Mouse (Mus musculus) c-Kit-positive CD71-positive TER-119-negative erythroid progenitor cells, embryonic 14.5 days (primary cell): ENCODE data around the gene Tox2.

Source experiments
- DNase-seq: peaks from one replicate; pipeline ENCODE4 v3.0.0-alpha.2; 2013; ENCODE audit warnings: low read depth

Tox2 gene

DNA sequence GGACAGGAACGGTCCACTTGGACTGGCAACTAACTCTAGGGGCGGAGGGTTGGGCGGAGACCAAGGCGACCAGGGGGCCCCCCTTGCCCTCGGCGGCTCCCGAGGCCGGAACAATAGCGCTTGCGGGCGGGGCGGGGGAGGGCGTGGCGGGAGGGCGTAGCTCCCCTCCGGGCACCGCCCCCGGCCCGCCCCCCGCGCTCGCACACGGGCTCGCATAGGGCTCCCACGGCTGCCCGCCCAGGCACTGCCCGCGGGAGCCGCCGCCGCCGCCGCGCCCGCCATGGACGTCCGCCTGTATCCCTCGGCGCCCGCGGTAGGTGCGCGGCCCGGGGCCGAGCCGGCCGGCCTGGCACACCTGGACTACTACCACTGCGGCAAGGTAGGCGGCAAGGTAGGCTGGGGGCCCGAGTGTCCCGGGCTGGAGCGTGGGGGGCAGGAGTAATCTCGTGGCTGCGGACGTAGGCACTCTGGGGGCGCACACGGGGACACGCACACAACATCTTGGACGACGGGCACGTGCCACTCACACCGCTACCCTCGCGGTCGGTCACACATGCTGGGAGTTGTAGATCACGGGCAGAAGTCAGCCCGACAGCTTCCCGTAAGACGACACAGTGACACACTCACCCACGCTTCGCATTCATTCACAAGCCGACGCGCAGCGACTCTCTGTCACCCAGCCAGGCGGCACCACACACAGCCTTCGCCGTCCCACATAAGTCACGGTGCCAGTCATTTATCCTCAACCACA lies at the start of gene Tox2:
Tox2 (plus strand) TSS at position 242 of the 751 bp plus-strand sequence.
- peak; percentile 34 for DNase-seq

DNA sequence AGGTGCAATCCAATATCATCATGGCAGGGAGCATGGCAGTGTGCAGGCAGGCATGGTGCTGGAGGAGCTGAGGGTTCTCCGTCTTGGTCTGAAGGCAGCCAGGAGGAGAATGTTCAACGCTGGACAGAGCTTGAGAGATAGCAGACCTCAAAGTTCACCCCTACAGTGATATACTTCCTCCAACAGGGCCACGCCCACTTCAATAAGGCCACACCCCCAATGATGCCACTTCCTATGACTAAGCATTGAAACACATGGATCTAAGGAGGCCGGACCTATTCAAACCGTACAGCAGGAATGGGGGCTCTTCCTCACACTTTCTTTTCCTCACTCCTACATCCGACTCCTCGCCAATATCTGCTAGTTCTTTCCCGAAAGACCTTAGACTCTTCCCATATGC lies 48.3 kb upstream of the Tox2 start:
- DNase-seq: no peak

DNA sequence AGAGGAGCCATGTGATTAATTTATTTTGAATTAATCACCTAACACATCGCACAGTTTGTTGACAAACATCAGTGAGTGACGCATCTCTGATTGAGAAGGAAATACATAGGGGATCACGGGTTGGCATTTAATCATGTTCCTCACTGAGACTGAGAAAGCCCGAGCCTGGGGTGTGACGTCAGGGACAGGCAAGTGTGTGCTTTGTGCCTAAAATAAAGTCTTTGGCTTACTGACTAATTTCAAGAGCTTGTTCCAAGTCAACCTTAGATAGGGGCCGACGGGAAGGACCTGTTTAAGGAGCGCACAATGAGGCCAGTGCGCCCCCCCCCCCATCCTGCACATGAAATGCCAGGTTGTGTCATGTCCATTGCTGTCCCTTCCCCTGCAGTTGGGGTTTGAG lies 43.9 kb upstream of the Tox2 start:
- no peak for DNase-seq

DNA sequence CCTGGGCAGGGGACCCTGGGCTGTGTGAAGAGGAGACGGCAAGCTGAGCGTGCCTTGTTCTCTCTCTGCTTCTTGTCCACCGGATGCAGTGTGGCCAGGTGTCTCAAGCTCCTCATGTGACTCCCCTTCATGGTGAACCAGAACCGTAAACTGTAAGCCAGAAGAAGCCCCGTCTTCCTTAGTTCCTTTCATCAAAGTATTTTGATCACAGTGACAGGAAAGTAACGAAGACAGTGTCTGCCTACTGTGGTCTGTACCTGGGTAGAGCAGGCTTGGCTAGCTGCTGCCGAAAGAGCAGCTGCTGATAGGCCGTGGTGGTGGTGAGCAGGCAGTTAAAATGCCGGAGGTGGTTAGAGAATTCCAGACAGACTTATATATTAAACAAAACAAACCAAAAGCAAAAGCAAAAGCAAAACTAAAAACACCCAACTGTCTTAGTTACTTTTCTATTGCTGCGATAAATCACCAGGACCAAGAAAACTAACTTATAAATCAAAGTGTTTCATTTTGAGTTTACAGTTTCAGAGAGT lies 38.4 kb upstream of the Tox2 start:
- no peak for DNase-seq

DNA sequence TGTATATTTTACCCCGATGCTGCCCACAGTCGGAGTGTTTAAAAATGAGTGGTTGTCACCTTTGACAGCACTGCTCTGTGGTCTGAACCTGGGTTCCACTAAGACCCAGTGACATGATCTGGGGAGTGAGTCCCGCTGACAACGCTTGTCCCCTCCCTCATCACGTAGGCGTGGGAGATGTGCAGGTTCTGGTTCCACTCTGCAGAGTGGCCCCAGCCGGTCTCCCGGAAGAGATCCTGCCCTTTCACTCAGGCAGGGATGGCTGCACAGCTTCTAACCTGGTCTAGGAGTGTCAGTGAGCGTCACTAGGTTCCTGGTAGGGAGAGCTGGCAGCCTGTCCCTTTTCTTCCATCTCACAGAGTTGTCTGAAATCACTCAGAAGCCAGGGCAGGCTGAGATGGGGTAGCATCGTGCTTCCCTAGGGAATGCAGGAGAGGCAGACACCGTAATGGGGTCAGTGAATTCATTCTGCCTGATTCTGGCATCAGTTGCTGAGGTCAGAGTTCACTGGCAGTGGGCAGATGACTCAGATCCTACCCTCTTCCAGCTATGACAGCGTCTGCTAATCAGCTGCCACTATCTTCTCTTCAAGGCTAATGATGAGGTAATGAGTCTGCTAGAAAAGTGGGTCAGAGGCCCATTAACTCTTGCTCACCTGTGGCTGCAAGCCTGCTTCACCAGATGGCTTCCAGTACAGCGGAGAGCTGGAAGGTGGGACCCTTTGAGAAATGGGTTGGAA lies 36.7 kb upstream of the Tox2 start:
- DNase-seq: no peak

DNA sequence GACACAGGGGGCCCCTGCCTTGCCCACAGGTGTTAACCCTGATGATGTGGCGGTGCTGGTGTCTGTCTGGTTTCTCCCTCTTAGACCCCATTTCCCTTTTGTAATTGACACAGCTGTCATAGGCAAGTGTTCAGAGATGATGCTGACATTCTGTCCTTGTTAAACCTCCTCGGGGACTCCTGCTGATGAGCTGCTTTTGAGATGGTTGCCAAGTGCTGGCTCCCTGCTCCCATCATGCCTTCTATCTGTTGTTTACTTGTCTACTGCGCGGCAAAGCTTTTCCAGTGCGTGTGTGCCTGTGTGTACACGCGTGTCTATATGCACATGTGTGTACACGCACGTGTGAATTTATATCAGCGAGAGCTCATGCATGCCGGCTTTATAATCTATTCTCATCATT lies 31.0 kb upstream of the Tox2 start:
- no peak for DNase-seq

DNA sequence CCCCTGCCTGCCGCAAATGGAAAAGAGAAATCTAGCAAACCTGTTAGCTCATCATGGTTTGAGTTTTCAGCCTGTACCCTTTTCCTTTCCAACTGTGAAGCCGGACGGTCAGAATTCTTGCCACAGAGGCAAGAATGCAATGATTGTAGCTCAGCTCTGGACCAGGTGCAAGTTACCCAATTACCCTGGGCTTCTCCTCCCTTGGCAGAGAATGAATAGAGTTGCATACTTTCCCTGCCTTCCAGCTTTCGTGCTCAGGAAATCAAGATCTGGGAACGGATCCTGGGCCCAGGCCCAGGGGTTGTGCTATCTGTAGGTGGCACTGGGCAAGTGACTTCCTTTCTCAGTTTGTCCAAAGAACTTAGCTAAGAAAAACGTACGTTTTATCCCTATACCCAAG lies 28.9 kb upstream of the Tox2 start:
- DNase-seq: no peak

DNA sequence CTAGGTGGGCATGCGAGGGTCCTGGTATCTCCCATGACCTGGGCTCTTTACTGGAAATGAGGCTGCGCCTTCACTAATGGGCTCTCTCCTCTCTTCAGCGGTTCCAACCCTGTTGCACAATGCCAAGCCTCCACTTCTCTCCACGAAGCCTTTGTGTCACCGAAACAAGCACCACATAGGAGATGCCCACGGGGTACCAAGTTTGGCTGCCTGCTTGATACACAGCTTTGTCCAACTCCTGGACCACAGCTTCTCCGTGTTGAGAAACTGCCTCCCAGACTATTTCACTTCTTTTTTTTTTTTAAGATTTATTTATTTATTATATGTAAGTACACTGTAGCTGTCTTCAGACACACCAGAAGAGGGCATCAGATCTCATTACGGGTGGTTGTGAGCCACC lies 27.1 kb upstream of the Tox2 start:
- DNase-seq: no peak

DNA sequence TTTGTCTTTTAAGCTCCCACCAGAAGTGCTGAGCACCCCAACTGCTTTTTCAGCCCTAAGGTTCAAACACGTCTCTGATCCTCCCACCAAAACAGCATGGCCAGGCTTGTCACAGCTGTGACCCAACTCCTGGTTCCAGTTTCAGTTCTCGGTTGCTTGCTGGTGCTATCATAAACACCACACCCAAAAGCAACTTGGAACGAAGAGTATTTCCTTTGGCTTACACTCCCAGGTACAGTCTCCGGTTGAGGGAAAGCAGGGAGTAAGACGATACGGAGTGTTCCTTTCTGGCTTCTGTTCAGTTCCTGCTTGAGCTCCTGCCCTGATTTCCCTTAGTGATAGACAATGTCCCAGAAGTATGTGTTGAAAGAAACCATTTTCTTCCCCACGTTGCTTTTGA lies 26.4 kb upstream of the Tox2 start:
- DNase-seq: no peak

DNA sequence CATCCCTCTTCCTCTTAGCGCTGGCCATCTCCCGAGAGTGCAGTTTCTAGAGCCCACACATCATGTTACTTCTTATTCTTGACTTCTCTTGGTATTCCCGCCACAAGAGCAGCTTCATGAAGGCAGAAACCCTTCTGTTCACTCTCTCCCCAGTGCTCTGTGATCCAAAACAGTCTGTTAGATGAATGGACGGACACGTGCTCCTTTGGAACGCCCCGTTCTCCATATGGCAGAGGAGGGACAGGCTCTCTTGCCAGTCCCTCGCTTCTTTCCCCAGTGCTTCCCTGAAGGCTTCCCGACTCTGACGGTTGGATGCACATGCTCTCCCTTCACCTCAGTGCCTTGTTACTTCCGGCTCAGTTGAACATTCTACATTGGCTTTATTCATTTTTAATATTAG lies 15.4 kb upstream of the Tox2 start:
- no peak for DNase-seq

DNA sequence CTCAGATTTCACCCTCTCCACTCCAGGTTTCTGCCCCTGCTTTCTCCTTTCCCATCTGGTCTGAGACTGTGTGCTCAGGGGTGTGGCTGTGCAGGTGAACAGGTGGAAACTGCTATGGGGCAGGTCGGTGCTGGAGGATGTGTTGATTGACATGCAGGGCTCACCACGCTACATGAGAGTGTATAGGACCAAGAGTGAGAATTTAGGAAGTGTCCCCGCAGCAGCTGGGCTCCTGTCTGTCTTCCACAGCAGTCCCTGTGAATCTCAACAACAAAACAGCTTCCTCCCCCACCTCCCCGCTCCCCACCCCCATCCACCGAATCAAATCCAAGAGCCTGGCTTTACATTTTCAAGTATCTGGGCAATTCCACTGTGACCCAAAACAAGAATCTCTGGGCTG lies 13.3 kb upstream of the Tox2 start:
- no peak for DNase-seq

DNA sequence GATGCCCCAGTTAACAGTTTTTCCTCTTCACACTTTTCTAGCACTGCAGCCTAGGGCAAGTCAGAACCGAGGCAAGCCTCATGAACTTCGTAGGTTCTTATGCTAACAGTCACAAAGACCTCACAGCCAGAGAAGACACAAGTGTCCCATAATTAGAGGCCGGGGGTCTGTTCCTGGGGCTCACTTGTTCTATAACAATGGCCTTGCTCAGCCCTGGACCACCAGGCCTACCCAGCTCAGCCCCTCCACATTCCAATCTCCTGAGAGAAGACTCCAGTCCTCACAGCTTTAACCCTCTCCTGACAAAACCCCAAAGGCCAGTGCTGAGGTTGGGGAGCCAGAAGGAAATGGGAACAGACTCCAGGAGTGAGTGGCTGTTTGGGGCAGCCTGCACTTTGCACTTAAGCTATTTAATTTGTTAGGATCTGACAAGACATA lies 12.9 kb upstream of the Tox2 start:
- DNase-seq: no peak

DNA sequence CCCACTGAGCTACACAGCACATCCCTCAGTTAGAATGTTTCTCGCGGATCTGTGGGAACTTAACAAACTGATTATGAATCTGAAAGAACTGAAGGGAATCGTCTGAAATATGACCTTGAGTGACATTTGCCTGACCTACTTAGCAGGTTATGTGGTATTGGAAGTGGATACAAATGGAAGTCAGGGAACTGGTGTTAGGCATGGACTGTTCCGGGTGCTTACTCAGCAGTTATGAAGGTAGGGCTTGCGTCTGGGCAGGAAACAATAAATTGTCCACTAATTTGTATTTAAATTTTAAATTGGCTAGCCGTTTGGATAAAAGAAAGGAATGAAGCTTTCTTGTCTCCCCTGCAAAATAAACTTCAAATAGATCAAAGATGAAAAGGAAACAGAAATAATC lies 10.4 kb upstream of the Tox2 start:
- no peak for DNase-seq

DNA sequence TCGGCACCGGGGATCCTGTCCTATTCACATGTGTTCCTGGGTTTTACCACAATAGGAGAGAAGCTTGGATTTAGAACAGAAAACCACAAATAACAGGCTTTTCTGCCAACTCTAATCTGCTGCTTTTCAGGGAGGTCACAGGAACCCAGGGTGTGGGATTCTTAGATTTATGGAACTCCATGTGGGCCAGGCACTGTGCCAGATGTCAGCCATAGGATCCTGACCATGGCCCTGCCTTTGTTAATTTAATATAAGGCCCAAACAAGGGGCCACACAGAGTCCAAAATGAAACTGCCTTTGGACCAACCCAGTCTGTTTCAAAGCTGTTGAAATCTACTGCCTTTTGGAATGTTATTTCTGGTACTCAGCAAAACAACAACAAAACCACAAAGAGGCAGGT lies 8.9 kb upstream of the Tox2 start:
- no peak for DNase-seq

DNA sequence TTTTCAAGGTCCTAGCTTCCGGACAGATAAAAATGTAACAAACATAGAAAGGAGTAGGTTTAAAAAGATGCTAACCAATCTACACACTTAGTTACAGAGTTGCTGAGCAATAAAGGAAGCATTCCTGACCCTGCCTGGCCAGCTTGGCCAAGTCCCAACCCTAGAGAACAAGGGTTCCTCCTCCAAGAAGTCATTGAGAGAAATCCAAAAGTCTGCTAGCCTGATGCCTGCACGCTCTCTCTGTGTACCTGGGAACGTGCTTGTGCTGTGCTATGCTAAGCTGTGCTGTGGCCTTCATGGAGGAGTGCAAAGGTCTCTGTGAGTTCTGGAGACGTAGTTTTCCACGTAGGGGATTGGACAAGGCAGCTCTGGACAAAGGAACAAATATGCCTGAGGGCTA lies 8.4 kb upstream of the Tox2 start:
- DNase-seq: no peak

DNA sequence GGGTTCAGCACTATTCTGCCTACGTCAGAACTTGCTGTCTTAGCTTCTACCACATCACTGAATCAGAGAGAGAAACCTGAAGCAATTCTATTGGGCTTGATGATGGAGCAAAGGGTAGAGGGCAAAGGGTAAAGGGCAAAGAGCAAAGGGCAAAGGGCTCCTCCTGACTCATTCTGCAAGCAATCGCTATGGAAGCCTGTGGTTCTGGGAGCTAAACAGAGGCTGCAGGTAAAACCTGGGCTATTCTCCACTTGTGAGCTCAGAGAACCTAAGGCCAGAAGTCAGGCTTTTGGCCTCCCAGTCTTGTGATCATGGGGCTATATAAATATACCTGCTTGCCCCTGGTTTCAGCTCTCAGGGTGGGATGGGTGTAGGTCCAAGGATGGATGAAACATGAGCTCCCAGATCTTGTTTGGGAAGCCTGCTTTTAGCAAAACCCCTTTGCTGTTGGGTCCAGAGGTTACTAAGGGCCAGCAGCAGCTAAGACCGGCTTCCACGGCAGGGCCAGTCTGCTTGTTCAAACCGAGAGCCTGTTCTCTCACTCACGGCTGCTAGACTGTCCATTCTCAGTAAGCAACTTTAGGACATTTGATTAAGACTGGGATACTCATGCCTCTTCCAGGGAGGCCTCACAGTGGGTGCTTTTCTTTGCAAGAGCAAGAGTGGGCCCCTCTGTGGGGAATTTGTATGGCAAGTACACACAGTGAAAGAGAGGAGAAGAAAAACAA lies 7.7 kb upstream of the Tox2 start:
- no peak for DNase-seq

DNA sequence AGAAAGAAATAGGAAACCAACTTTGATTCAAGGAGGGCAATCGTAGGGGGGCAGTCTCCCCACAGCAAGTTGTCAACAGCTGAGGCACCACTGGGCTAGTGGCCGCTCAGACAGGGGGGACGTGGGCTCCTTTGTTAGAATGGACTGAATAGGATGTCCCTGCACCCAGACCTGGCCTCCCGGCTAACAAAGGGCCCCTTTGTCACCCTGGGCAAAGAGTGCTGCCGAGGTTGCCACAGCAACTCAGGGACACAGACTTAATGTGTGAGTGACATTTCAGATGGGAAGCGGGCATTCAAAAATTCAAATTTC lies 7.1 kb upstream of the Tox2 start:
- no peak for DNase-seq

DNA sequence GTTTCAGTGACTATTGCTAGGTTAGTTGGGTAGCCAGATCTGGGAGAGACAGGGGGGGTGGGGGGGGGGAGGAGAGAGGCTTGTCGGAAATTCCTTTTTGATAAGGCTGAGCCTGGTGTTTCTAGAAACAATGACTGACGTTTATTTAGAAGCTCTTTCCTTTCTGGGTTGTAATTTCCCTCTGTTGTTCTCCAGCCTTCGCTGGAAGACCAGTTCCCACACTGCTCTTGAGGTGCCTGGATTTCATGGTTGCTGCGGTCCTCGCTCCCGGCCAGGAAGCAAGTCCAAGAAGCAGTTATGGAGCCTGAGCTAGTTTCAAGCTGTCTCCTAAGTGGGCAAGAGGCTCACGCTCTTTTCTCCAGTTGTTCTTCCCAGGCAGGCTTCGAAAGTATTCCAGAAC lies 1.0 kb upstream of the Tox2 start:
- DNase-seq: no peak

DNA sequence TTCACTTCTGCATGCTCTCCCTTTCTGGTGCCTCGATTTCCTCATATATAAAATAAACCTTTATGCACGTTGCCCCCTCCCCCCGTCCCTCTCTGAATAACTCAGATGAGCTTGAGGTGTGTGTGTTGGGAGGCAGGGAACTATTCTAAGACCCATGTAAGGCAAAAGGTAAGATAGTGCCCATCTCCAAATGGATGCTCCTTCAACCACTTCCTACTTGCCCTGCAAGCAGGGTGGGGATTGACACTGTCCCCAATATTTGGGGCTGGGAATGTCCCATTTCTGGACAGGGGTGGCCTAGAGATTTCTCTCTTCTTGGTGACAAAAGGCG lies 407 bp upstream of the Tox2 start:
- no peak for DNase-seq

DNA sequence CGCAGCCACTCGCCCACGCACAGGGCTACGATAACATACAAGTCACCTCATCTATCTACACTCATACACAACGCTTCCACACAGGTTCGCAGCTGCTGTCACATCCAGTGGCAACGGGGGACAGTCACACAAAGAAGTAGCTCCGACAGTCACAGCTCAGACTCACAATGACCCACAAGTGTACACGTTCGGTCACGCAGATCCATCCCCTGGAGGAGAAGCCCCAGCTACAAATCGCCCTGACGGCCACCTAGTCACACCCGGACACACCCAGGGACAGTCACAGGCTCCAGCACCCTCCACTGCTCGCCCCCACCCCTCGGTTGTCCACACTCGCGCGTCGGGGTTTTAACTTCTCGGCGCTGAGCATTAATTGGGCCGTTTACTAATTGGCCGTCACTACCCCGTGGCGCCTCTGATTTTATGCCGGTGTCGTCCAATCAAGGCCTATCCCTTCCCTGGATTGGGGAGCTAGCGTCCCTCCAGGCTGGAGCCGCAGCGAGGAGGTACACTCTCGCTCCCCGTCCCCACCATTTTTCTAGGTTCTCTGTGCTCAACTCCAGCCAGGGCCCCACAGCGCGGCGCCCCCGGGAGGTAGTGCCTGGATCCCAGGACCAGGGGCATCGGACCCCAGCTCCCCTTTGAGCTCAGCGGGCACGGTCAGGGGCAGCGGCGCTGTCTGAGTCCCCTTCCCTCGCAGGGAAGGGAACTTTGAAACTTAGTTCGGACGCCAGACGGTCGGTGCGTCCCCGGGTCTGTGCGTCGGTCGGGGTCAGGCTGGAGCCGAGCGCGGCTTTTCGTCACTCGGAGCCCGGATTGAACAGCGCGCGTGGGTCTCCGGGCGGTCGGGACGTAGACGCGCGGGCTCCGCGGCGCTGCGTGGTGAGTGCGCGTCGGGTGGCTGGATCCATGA lies 966 bp downstream of the Tox2 start:
- DNase-seq: no peak

DNA sequence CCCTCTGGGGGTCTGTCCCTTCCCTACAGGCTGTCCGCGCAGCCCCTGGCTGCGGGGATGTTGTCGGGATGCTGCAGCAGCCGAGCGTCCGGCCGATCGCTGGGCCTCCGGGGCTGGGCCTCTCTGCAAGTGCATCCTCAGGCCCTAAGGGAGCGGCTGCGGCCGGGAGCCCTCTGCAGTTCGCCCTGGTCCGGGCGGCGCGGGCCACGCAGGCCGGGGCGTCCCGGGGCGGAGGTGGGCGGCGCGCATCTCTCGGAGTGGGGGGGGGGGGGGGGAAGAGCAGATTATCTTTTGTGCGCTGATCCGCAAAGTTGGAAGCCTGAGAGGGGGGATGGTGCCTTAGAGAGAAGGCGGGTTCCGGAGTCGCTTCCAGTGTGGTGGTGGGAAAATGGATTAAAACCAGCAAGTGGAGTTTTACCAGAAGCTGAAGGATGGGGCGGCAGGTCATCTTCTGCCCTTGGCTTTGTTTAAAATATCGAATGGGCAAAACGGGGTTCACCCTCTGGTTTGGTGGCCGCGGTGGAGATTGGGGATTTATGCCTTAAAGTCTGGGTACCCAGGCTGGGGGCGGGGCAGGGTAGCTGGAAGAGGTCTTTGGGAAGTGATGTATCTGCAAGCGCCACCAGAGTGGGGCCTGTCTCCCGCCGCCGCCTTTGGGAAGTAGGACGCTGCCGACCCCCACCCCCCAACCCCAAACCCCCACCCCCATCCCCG lies 1.8 kb downstream of the Tox2 start:
- DNase-seq: no peak

DNA sequence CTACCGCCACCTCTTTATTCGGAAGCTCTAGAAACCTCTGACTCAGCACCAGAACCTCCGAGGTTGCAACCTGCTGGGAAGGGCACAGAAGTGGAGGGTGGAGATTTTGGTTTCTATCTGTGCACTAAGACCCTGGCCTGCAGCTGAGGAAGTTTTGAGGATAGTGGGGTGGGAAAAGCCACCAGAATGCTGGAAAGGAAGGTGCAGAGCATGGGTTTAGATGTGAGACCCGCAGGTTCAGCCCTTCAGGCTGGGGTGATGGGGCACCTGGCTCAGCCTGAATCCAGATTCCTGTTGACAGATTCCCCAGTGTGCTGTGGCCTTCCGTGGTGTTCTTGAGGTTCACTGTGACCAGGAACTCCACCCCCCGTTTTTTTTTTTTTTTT lies 2.3 kb downstream of the Tox2 start:
- DNase-seq: no peak
